Mouse (Mus musculus): ENCODE data around the gene Prrx2. TPM values are rescaled to one million over a fixed set of nuclear protein-coding genes. Genes with fewer than 3 reads are reported as not detected.
A peak's percentile ranks its signal among the peaks of the same experiment; 100 is the strongest.

Prrx2 gene
- total RNA-seq (2014; fragmentation: Nextera tagmentation) = not detected in 2 replicates
- total RNA-seq (2017) = not detected in 2 replicates

GRCm38 (mm10) chr2:30834373-30835022 lies at the start of gene Prrx2:
TSS of gene Prrx2 (plus strand) at chr2:30834972.
- no peak for ATAC-seq (replicated peaks; ENCODE audit: low FRiP score, low TSS enrichment, poor library complexity, severe bottlenecking)

- no peak for ATAC-seq (replicated peaks; ENCODE audit: low FRiP score, low TSS enrichment, poor library complexity, severe bottlenecking)
Measured at GRCm38 (mm10) chr2:30787466-30787865, 47.3 kb upstream of the Prrx2 start.

- ATAC-seq (replicated peaks; ENCODE audit: low FRiP score, low TSS enrichment, poor library complexity, severe bottlenecking) = no peak
Measured at GRCm38 (mm10) chr2:30792061-30792460, 42.7 kb upstream of the Prrx2 start.

GRCm38 (mm10) chr2:30794179-30795108 lies 40.3 kb upstream of the Prrx2 start:
- ATAC-seq (replicated peaks; ENCODE audit: low FRiP score, low TSS enrichment, poor library complexity, severe bottlenecking) = peak; percentile 64

- ATAC-seq (replicated peaks; ENCODE audit: low FRiP score, low TSS enrichment, poor library complexity, severe bottlenecking) = no peak
Measured at GRCm38 (mm10) chr2:30795271-30795888, 39.4 kb upstream of the Prrx2 start.

- ATAC-seq (replicated peaks; ENCODE audit: low FRiP score, low TSS enrichment, poor library complexity, severe bottlenecking) = no peak
Measured at GRCm38 (mm10) chr2:30795889-30796275, 38.9 kb upstream of the Prrx2 start.

- peak; percentile 64 for ATAC-seq (replicated peaks; ENCODE audit: low FRiP score, low TSS enrichment, poor library complexity, severe bottlenecking)
Measured at GRCm38 (mm10) chr2:30796382-30796781, 38.4 kb upstream of the Prrx2 start.

GRCm38 (mm10) chr2:30799456-30799855 lies 35.3 kb upstream of the Prrx2 start:
- ATAC-seq (replicated peaks; ENCODE audit: low FRiP score, low TSS enrichment, poor library complexity, severe bottlenecking) = no peak

GRCm38 (mm10) chr2:30800671-30801066 lies 34.1 kb upstream of the Prrx2 start:
- ATAC-seq (replicated peaks; ENCODE audit: low FRiP score, low TSS enrichment, poor library complexity, severe bottlenecking) = no peak

GRCm38 (mm10) chr2:30801067-30801852 lies 33.5 kb upstream of the Prrx2 start:
- ATAC-seq (replicated peaks; ENCODE audit: low FRiP score, low TSS enrichment, poor library complexity, severe bottlenecking) = peak; percentile 57

GRCm38 (mm10) chr2:30803604-30804003 lies 31.2 kb upstream of the Prrx2 start, which contains the start of gene 1700001O22Rik:
TSS of gene 1700001O22Rik (minus strand) at chr2:30803661.
- ATAC-seq (replicated peaks; ENCODE audit: low FRiP score, low TSS enrichment, poor library complexity, severe bottlenecking) = no peak

GRCm38 (mm10) chr2:30805983-30806382 lies 28.8 kb upstream of the Prrx2 start:
- no peak for ATAC-seq (replicated peaks; ENCODE audit: low FRiP score, low TSS enrichment, poor library complexity, severe bottlenecking)

- peak; percentile 12; the same call in 1 of the 2 replicates for ATAC-seq (replicated peaks; ENCODE audit: low FRiP score, low TSS enrichment, poor library complexity, severe bottlenecking)
Measured at GRCm38 (mm10) chr2:30807147-30807647, 27.6 kb upstream of the Prrx2 start.

- ATAC-seq (replicated peaks; ENCODE audit: low FRiP score, low TSS enrichment, poor library complexity, severe bottlenecking) = peak; percentile 99
Measured at GRCm38 (mm10) chr2:30807648-30808295, 27.0 kb upstream of the Prrx2 start, which contains the start of gene Ntmt1. TSS of gene Ntmt1 (plus strand) at chr2:30807826.

GRCm38 (mm10) chr2:30808296-30808655 lies 26.5 kb upstream of the Prrx2 start:
- ATAC-seq (replicated peaks; ENCODE audit: low FRiP score, low TSS enrichment, poor library complexity, severe bottlenecking) = no peak

GRCm38 (mm10) chr2:30809503-30809902 lies 25.3 kb upstream of the Prrx2 start:
- no peak for ATAC-seq (replicated peaks; ENCODE audit: low FRiP score, low TSS enrichment, poor library complexity, severe bottlenecking)

GRCm38 (mm10) chr2:30810573-30810972 lies 24.2 kb upstream of the Prrx2 start:
- no peak for ATAC-seq (replicated peaks; ENCODE audit: low FRiP score, low TSS enrichment, poor library complexity, severe bottlenecking)

- no peak for ATAC-seq (replicated peaks; ENCODE audit: low FRiP score, low TSS enrichment, poor library complexity, severe bottlenecking)
Measured at GRCm38 (mm10) chr2:30816383-30816782, 18.4 kb upstream of the Prrx2 start.

- ATAC-seq (replicated peaks; ENCODE audit: low FRiP score, low TSS enrichment, poor library complexity, severe bottlenecking) = no peak
Measured at GRCm38 (mm10) chr2:30819873-30820272, 14.9 kb upstream of the Prrx2 start.
